In genomic region chr4:154727945-154728344, GRCm38 (mm10) we compare ENCODE assay signal across 27 mouse cellular contexts.
A peak's percentile ranks its signal among the peaks of the same experiment; 100 is the strongest.
DNase-seq lines count a peak whose midpoint lies in the region; ATAC-seq and TF ChIP-seq lines count a peak whose summit lies in the region.
"Had no signal": no experiment of that assay in that cellular context is flagged by ENCODE, and none has a peak within 500 bp of the region (broad histone marks: within the 10 kb centered on the region; RNA-seq: fewer than 3 reads in every experiment).

No protein-coding gene starts in this region.

- H3K36me3 ChIP-seq in liver, adult 2 months (ENCODE audit: control insufficient read depth, insufficient read depth, low read length), result no peaks in the 10 kb centered on the region
- no peaks in the 10 kb centered on the region for H3K36me3 ChIP-seq in liver, embryonic 12.5 days
- H3K36me3 ChIP-seq in embryonic facial prominence, embryonic 14.5 days (ENCODE audit: control insufficient read depth, insufficient read depth, low read length), result no peaks in the 10 kb centered on the region
- no peaks in the 10 kb centered on the region for H3K36me3 ChIP-seq in liver, postnatal 0 days (replicated peaks; ENCODE audit: insufficient read depth, low read length)
- H3K36me3 ChIP-seq: forebrain, embryonic 15.5 days; heart, embryonic 15.5 days; lung, embryonic 15.5 days; midbrain, embryonic 12.5 days; neural tube, embryonic 13.5 days had no signal

- no peak overlapping the region for H3K9ac ChIP-seq in liver, adult 2 months (ENCODE audit: low read depth, low read length)
- H3K9ac ChIP-seq in liver, embryonic 12.5 days, result no peak overlapping the region
- H3K9ac ChIP-seq in embryonic facial prominence, embryonic 14.5 days (ENCODE audit: low read depth, low read length), result no peak overlapping the region
- H3K9ac ChIP-seq in liver, postnatal 0 days (replicated peaks), result no peak overlapping the region
- H3K9ac ChIP-seq: forebrain, embryonic 15.5 days; heart, embryonic 15.5 days; hindbrain, embryonic 14.5 days; liver, embryonic 14.5 days; lung, embryonic 15.5 days; midbrain, embryonic 12.5 days; neural tube, embryonic 13.5 days had no signal

- peak; percentile 1 for DNase-seq in gastrocnemius, postnatal 14 days
- DNase-seq in gastrocnemius, postnatal 25 days, result no peak
- DNase-seq in liver, adult 2 months (ENCODE audit: extremely low read depth, low read depth, low spot score), result peak; percentile 59
- no peak for DNase-seq in embryonic facial prominence, embryonic 14.5 days (ENCODE audit: low spot score)
- DNase-seq in liver, postnatal 0 days, result no peak
- no peak for DNase-seq in lung, postnatal 14 days
- DNase-seq in heart, postnatal 10 days, result no peak
- DNase-seq: adrenal gland, postnatal 10 days; cerebellum, adult 8-10 months; cerebellum, postnatal 25 days; heart, postnatal 4 days; kidney, adult 18-20 months; layer of hippocampus, postnatal 36 days; left cerebral cortex, postnatal 4 days; lung, postnatal 36 days; right cerebral cortex, postnatal 14 days had no signal

- no peaks in the 10 kb centered on the region for H3K27me3 ChIP-seq in liver, adult 2 months (ENCODE audit: control insufficient read depth, insufficient read depth, low read length)
- H3K27me3 ChIP-seq in liver, embryonic 12.5 days (replicated peaks), result 0 out of 2 replicates have a peak, but pooled peaks cover 2% of the 10 kb centered on the region
- no peaks in the 10 kb centered on the region for H3K27me3 ChIP-seq in embryonic facial prominence, embryonic 14.5 days (replicated peaks; ENCODE audit: control insufficient read depth, insufficient read depth, low read length)
- no peaks in the 10 kb centered on the region for H3K27me3 ChIP-seq in liver, postnatal 0 days (ENCODE audit: insufficient read depth, low read length)
- H3K27me3 ChIP-seq: forebrain, embryonic 15.5 days; lung, embryonic 15.5 days; midbrain, embryonic 12.5 days had no signal

- H3K27ac ChIP-seq in liver, adult 2 months (replicated peaks; ENCODE audit: insufficient read depth, low read depth, low read length), result no peak overlapping the region
- H3K27ac ChIP-seq in liver, embryonic 12.5 days, result no peak overlapping the region
- peak overlapping the region; percentile 46; the same call in 1 of the 2 replicates for H3K27ac ChIP-seq in embryonic facial prominence, embryonic 14.5 days (replicated peaks; ENCODE audit: low read depth, low read length)
- no peak overlapping the region for H3K27ac ChIP-seq in liver, postnatal 0 days (ENCODE audit: low read depth)
- H3K27ac ChIP-seq: forebrain, embryonic 15.5 days; heart, embryonic 15.5 days; hindbrain, embryonic 14.5 days; kidney, postnatal 0 days; liver, embryonic 14.5 days; lung, embryonic 15.5 days; midbrain, embryonic 12.5 days; neural tube, embryonic 13.5 days had no signal

- 54% methylated on average over 7 of the region's 7 CpGs for WGBS in liver, adult 2 months
- WGBS in liver, embryonic 12.5 days (ENCODE audit: insufficient replicate concordance), result 57% methylated on average over 7 of the region's 7 CpGs
- 58% methylated on average over 7 of the region's 7 CpGs for WGBS in embryonic facial prominence, embryonic 14.5 days
- 59% methylated on average over 7 of the region's 7 CpGs for WGBS in liver, postnatal 0 days (ENCODE audit: insufficient replicate concordance)

- TF ChIP-seq POLR2A in liver, adult 2 months (IDR thresholded peaks at IDR 0.05; ENCODE audit: extremely low read depth, insufficient read depth, low read length), result no peak

- no peak for ATAC-seq in liver, embryonic 12.5 days
- ATAC-seq in embryonic facial prominence, embryonic 14.5 days (ENCODE audit: low read depth), result no peak
- ATAC-seq in liver, postnatal 0 days, result peak; percentile 76
- ATAC-seq: forebrain, embryonic 15.5 days; inflammation-experienced regulatory T-cells, adult 6 months; Patski had no signal

- TF ChIP-seq CTCF in liver, adult 2 months (IDR thresholded peaks at IDR 0.05; ENCODE audit: low read depth, low read length), result no peak
- no peak for TF ChIP-seq CTCF in liver, postnatal 0 days (IDR thresholded peaks at IDR 0.05; ENCODE audit: low read depth)

- H3K79me2 ChIP-seq in liver, adult 2 months (ENCODE audit: control insufficient read depth, insufficient read depth, low read length), result no peaks in the 10 kb centered on the region

- H3K9me3 ChIP-seq in liver, embryonic 12.5 days (replicated peaks), result no peaks in the 10 kb centered on the region
- H3K9me3 ChIP-seq in embryonic facial prominence, embryonic 14.5 days (ENCODE audit: control insufficient read depth, low read length), result no peaks in the 10 kb centered on the region
- no peaks in the 10 kb centered on the region for H3K9me3 ChIP-seq in liver, postnatal 0 days (ENCODE audit: low read length)
- H3K9me3 ChIP-seq: forebrain, embryonic 15.5 days; heart, embryonic 15.5 days; lung, embryonic 15.5 days; midbrain, embryonic 12.5 days; neural tube, embryonic 13.5 days had no signal

- H3K4me3 ChIP-seq in liver, adult 2 months (ENCODE audit: insufficient read depth, low read depth, low read length), result no peak overlapping the region
- H3K4me3 ChIP-seq in liver, embryonic 12.5 days, result no peak overlapping the region
- H3K4me3 ChIP-seq in embryonic facial prominence, embryonic 14.5 days (ENCODE audit: low read depth, low read length), result no peak overlapping the region
- no peak overlapping the region for H3K4me3 ChIP-seq in liver, postnatal 0 days (ENCODE audit: low read depth, low read length)
- H3K4me3 ChIP-seq: forebrain, embryonic 15.5 days; heart, embryonic 15.5 days; lung, embryonic 15.5 days; midbrain, embryonic 12.5 days; neural tube, embryonic 13.5 days had no signal

- H3K4me2 ChIP-seq in liver, embryonic 12.5 days, result no peak overlapping the region
- no peak overlapping the region for H3K4me2 ChIP-seq in embryonic facial prominence, embryonic 14.5 days (ENCODE audit: low read depth, low read length)
- no peak overlapping the region for H3K4me2 ChIP-seq in liver, postnatal 0 days (ENCODE audit: low read depth, low read length)
- H3K4me2 ChIP-seq: forebrain, embryonic 15.5 days; hindbrain, embryonic 14.5 days; lung, embryonic 15.5 days; midbrain, embryonic 12.5 days; neural tube, embryonic 13.5 days had no signal

- TF ChIP-seq EP300 in liver, postnatal 0 days (IDR thresholded peaks at IDR 0.05; ENCODE audit: low read depth), result no peak

- intact Hi-C loops in gastrocnemius, postnatal 14 days (cut with DNase I; ENCODE audit: low total_unique reads), result no loop called here
- intact Hi-C loops in heart, postnatal 10 days (cut with DNase I), result no loop called here

- no peaks in the 10 kb centered on the region for H3K4me1 ChIP-seq in liver, adult 2 months (ENCODE audit: control insufficient read depth, insufficient read depth, low read length)
- peaks cover 4% of the 10 kb centered on the region; the same call in 1 of the 2 replicates for H3K4me1 ChIP-seq in liver, embryonic 12.5 days
- H3K4me1 ChIP-seq in embryonic facial prominence, embryonic 14.5 days (ENCODE audit: control insufficient read depth, insufficient read depth, low read length), result peaks cover 12% of the 10 kb centered on the region; the same call in 1 of the 2 replicates
- no peaks in the 10 kb centered on the region; the same call in 1 of the 2 replicates for H3K4me1 ChIP-seq in liver, postnatal 0 days (ENCODE audit: insufficient read depth)
- H3K4me1 ChIP-seq: lung, embryonic 15.5 days; midbrain, embryonic 12.5 days had no signal

Comparison
In these comparisons a context has a peak if more than half of its experiments do, and no peak if none do; other contexts are left out.
1. DNase-seq: peak in gastrocnemius, postnatal 14 days (single experiment) and liver, adult 2 months (single experiment); none in gastrocnemius, postnatal 25 days (single experiment), embryonic facial prominence, embryonic 14.5 days (single experiment), liver, postnatal 0 days (single experiment), lung, postnatal 14 days (single experiment) and heart, postnatal 10 days (0 of 2).